Mouse (Mus musculus) brain, embryonic 14.5 days (tissue): Measurements from ENCODE around the gene Ptprt.

Source experiments
- CTCF ChIP-seq: fragments of 200-500 bp; IDR thresholded peaks from 2 replicates; pipeline ENCODE4 v1.5.1; 2012; ENCODE audit warnings: inconsistent platforms, mild to moderate bottlenecking, moderate library complexity, borderline replicate concordance; ENCODE audit not compliant: insufficient read depth, insufficient read length; ENCODE audit errors: extremely low read depth
- POLR2A ChIP-seq: fragments of 200-500 bp; IDR thresholded peaks from 2 replicates; pipeline ENCODE4 v1.6.1; 2012; ENCODE audit warnings: mild to moderate bottlenecking, inconsistent platforms, borderline replicate concordance; ENCODE audit not compliant: poor library complexity, insufficient read depth, insufficient read length, severe bottlenecking; ENCODE audit errors: extremely low read depth

GRCm38 (mm10) chr2:162661733-162662132 lies 786 bp upstream of the Ptprt start:
- TF ChIP-seq POLR2A (no peak), CTCF (peak; percentile 24; the same call in 1 of the 2 replicates)
